Mouse (Mus musculus): ENCODE measurements at regions not wholly inside any gene's neighbourhood (a gene's known extent, or its start where the extent isn't known, plus 50 kb on each side); places are given as distances from the start of the nearest gene placed in this dataset.

GRCm38 (mm10) chr1:128753427-128754012 is 161.4 kb upstream of the Cxcr4 start:
- 37% methylated on average over 3 of the region's 3 CpGs for WGBS
- peak; percentile 63 for ATAC-seq (ENCODE audit: low FRiP score)
- peak; percentile 89 for DNase-seq (ENCODE audit: low spot score, missing footprints)

GRCm38 (mm10) chr1:128749437-128749994 is 157.4 kb upstream of the Cxcr4 start:
- no peak overlapping the region for H3K27ac ChIP-seq (ENCODE audit: low read depth, low read length)
- no peaks in the 10 kb centered on the region for H3K9me3 ChIP-seq (ENCODE audit: control insufficient read depth, low read length)
- 84% methylated on average over 5 of the region's 5 CpGs for WGBS
- no peaks in the 10 kb centered on the region; the same call in 1 of the 2 replicates for H3K4me1 ChIP-seq (ENCODE audit: control insufficient read depth, insufficient read depth, low read length)
- no peaks in the 10 kb centered on the region for H3K36me3 ChIP-seq (ENCODE audit: control insufficient read depth, insufficient read depth, low read length)
- peak; percentile 65 for DNase-seq (ENCODE audit: low spot score, missing footprints)
- no peak overlapping the region for H3K9ac ChIP-seq (ENCODE audit: low read length)
- no peaks in the 10 kb centered on the region for H3K27me3 ChIP-seq (ENCODE audit: control insufficient read depth, insufficient read depth, low read length)
- no peak overlapping the region for H3K4me3 ChIP-seq (ENCODE audit: low read depth, low read length)
- H3K4me2 ChIP-seq, result no peak overlapping the region
- ATAC-seq (ENCODE audit: low FRiP score), result no peak

More at GRCm38 (mm10) chr1:128753427-128754012, 161.4 kb upstream of the Cxcr4 start:
- Histone ChIP-seq H3K9ac (ENCODE audit: low read length) (no peak overlapping the region), H3K27me3 (ENCODE audit: control insufficient read depth, insufficient read depth, low read length) (no peaks in the 10 kb centered on the region), H3K4me1 (ENCODE audit: control insufficient read depth, insufficient read depth, low read length) (no peaks in the 10 kb centered on the region; the same call in none of the 2 replicates), H3K27ac (ENCODE audit: low read depth, low read length) (no peak overlapping the region), H3K4me3 (ENCODE audit: low read depth, low read length) (no peak overlapping the region), H3K36me3 (ENCODE audit: control insufficient read depth, insufficient read depth, low read length) (no peaks in the 10 kb centered on the region), H3K4me2 (no peak overlapping the region), H3K9me3 (ENCODE audit: control insufficient read depth, low read length) (no peaks in the 10 kb centered on the region)

GRCm38 (mm10) chr1:128747196-128747790 is 155.2 kb upstream of the Cxcr4 start:
- Histone ChIP-seq H3K4me1 (ENCODE audit: control insufficient read depth, insufficient read depth, low read length) (no peaks in the 10 kb centered on the region), H3K4me2 (no peak overlapping the region), H3K27ac (ENCODE audit: low read depth, low read length) (no peak overlapping the region), H3K9ac (ENCODE audit: low read length) (no peak overlapping the region), H3K9me3 (ENCODE audit: control insufficient read depth, low read length) (no peaks in the 10 kb centered on the region), H3K36me3 (ENCODE audit: control insufficient read depth, insufficient read depth, low read length) (no peaks in the 10 kb centered on the region), H3K4me3 (ENCODE audit: low read depth, low read length) (no peak overlapping the region), H3K27me3 (ENCODE audit: control insufficient read depth, insufficient read depth, low read length) (no peaks in the 10 kb centered on the region)
- 93% methylated on average over 12 of the region's 12 CpGs for WGBS
- ATAC-seq (ENCODE audit: low FRiP score) (no peak), DNase-seq (ENCODE audit: low spot score, missing footprints) (peak; percentile 71)

GRCm38 (mm10) chr1:128746461-128747009 is 154.4 kb upstream of the Cxcr4 start:
- H3K27me3 ChIP-seq (ENCODE audit: control insufficient read depth, insufficient read depth, low read length), result no peaks in the 10 kb centered on the region
- no peaks in the 10 kb centered on the region for H3K4me1 ChIP-seq (ENCODE audit: control insufficient read depth, insufficient read depth, low read length)
- WGBS, result 59% methylated on average over 3 of the region's 3 CpGs
- no peaks in the 10 kb centered on the region for H3K9me3 ChIP-seq (ENCODE audit: control insufficient read depth, low read length)
- no peak overlapping the region for H3K4me3 ChIP-seq (ENCODE audit: low read depth, low read length)
- no peak overlapping the region for H3K9ac ChIP-seq (ENCODE audit: low read length)
- no peak for ATAC-seq (ENCODE audit: low FRiP score)
- no peak overlapping the region for H3K27ac ChIP-seq (ENCODE audit: low read depth, low read length)
- no peaks in the 10 kb centered on the region for H3K36me3 ChIP-seq (ENCODE audit: control insufficient read depth, insufficient read depth, low read length)
- DNase-seq (ENCODE audit: low spot score, missing footprints), result peak; percentile 39
- H3K4me2 ChIP-seq, result no peak overlapping the region

- no peak for ATAC-seq (ENCODE audit: low FRiP score)
- 91% methylated on average over 2 of the region's 2 CpGs for WGBS
- H3K9me3 ChIP-seq (ENCODE audit: control insufficient read depth, low read length), result no peaks in the 10 kb centered on the region; the same call in 1 of the 2 replicates
- no peaks in the 10 kb centered on the region for H3K4me1 ChIP-seq (ENCODE audit: control insufficient read depth, insufficient read depth, low read length)
- H3K27me3 ChIP-seq (ENCODE audit: control insufficient read depth, insufficient read depth, low read length), result no peaks in the 10 kb centered on the region
- no peaks in the 10 kb centered on the region for H3K36me3 ChIP-seq (ENCODE audit: control insufficient read depth, insufficient read depth, low read length)
- no peak overlapping the region for H3K4me3 ChIP-seq (ENCODE audit: low read depth, low read length)
- DNase-seq (ENCODE audit: low spot score, missing footprints), result no peak
- H3K4me2 ChIP-seq, result no peak overlapping the region
- no peak overlapping the region for H3K9ac ChIP-seq (ENCODE audit: low read length)
- no peak overlapping the region for H3K27ac ChIP-seq (ENCODE audit: low read depth, low read length)
Measured at GRCm38 (mm10) chr1:128740616-128741015, 148.5 kb upstream of the Cxcr4 start.

- WGBS, result 92% methylated on average over 4 of the region's 4 CpGs
- ATAC-seq (ENCODE audit: low FRiP score), result no peak
- H3K9ac ChIP-seq (ENCODE audit: low read length), result no peak overlapping the region
- no peaks in the 10 kb centered on the region for H3K36me3 ChIP-seq (ENCODE audit: control insufficient read depth, insufficient read depth, low read length)
- H3K27ac ChIP-seq (ENCODE audit: low read depth, low read length), result no peak overlapping the region
- H3K4me2 ChIP-seq, result no peak overlapping the region
- H3K4me3 ChIP-seq (ENCODE audit: low read depth, low read length), result no peak overlapping the region
- no peaks in the 10 kb centered on the region; the same call in 1 of the 2 replicates for H3K9me3 ChIP-seq (ENCODE audit: control insufficient read depth, low read length)
- DNase-seq (ENCODE audit: low spot score, missing footprints), result no peak
- no peaks in the 10 kb centered on the region for H3K27me3 ChIP-seq (ENCODE audit: control insufficient read depth, insufficient read depth, low read length)
- no peaks in the 10 kb centered on the region for H3K4me1 ChIP-seq (ENCODE audit: control insufficient read depth, insufficient read depth, low read length)
Measured at GRCm38 (mm10) chr1:128738152-128738551, 146.1 kb upstream of the Cxcr4 start.

GRCm38 (mm10) chr1:128734857-128735256 is 142.8 kb upstream of the Cxcr4 start:
- no peak overlapping the region for H3K27ac ChIP-seq (ENCODE audit: low read depth, low read length)
- ATAC-seq (ENCODE audit: low FRiP score), result no peak
- H3K27me3 ChIP-seq (ENCODE audit: control insufficient read depth, insufficient read depth, low read length), result no peaks in the 10 kb centered on the region
- no peaks in the 10 kb centered on the region for H3K36me3 ChIP-seq (ENCODE audit: control insufficient read depth, insufficient read depth, low read length)
- H3K4me3 ChIP-seq (ENCODE audit: low read depth, low read length), result no peak overlapping the region
- H3K9ac ChIP-seq (ENCODE audit: low read length), result no peak overlapping the region
- no peak for DNase-seq (ENCODE audit: low spot score, missing footprints)
- WGBS, result 88% methylated on average over 2 of the region's 2 CpGs
- H3K4me2 ChIP-seq, result no peak overlapping the region
- no peaks in the 10 kb centered on the region for H3K9me3 ChIP-seq (ENCODE audit: control insufficient read depth, low read length)
- no peaks in the 10 kb centered on the region for H3K4me1 ChIP-seq (ENCODE audit: control insufficient read depth, insufficient read depth, low read length)

- H3K36me3 ChIP-seq (ENCODE audit: control insufficient read depth, insufficient read depth, low read length), result no peaks in the 10 kb centered on the region
- H3K4me2 ChIP-seq, result no peak overlapping the region
- no peak for ATAC-seq (ENCODE audit: low FRiP score)
- no peak overlapping the region for H3K4me3 ChIP-seq (ENCODE audit: low read depth, low read length)
- 88% methylated on average over 3 of the region's 3 CpGs for WGBS
- no peaks in the 10 kb centered on the region for H3K9me3 ChIP-seq (ENCODE audit: control insufficient read depth, low read length)
- no peaks in the 10 kb centered on the region for H3K4me1 ChIP-seq (ENCODE audit: control insufficient read depth, insufficient read depth, low read length)
- H3K27me3 ChIP-seq (ENCODE audit: control insufficient read depth, insufficient read depth, low read length), result no peaks in the 10 kb centered on the region
- DNase-seq (ENCODE audit: low spot score, missing footprints), result no peak
- H3K9ac ChIP-seq (ENCODE audit: low read length), result no peak overlapping the region
- H3K27ac ChIP-seq (ENCODE audit: low read depth, low read length), result no peak overlapping the region
Measured at GRCm38 (mm10) chr1:128731445-128731844, 139.4 kb upstream of the Cxcr4 start.

- Histone ChIP-seq H3K9ac (ENCODE audit: low read length) (no peak overlapping the region), H3K9me3 (ENCODE audit: control insufficient read depth, low read length) (no peaks in the 10 kb centered on the region), H3K27me3 (ENCODE audit: control insufficient read depth, insufficient read depth, low read length) (no peaks in the 10 kb centered on the region), H3K4me2 (no peak overlapping the region), H3K4me3 (ENCODE audit: low read depth, low read length) (no peak overlapping the region), H3K27ac (ENCODE audit: low read depth, low read length) (no peak overlapping the region), H3K36me3 (ENCODE audit: control insufficient read depth, insufficient read depth, low read length) (no peaks in the 10 kb centered on the region), H3K4me1 (ENCODE audit: control insufficient read depth, insufficient read depth, low read length) (no peaks in the 10 kb centered on the region)
- 86% methylated on average over 6 of the region's 6 CpGs for WGBS
- ATAC-seq (ENCODE audit: low FRiP score) (no peak), DNase-seq (ENCODE audit: low spot score, missing footprints) (no peak)
Measured at GRCm38 (mm10) chr1:128724433-128725091, 132.5 kb upstream of the Cxcr4 start.

Data from midbrain, embryonic 11.5 days (tissue).